ENCODE assay signal across 8 mouse cellular contexts in genomic region chr5:65537420-65538071, GRCm38 (mm10). TPM values are rescaled to one million over a fixed set of nuclear protein-coding genes. Genes with fewer than 3 reads are reported as not detected.
DNase-seq lines count a peak whose midpoint lies in the region; ATAC-seq and TF ChIP-seq lines count a peak whose summit lies in the region.

No protein-coding gene starts in this region.

- peak overlapping the region; percentile 97 for H3K4me3 ChIP-seq in bone marrow macrophage, adult 2 months (ENCODE audit: insufficient read depth, low read length)
- H3K4me3 ChIP-seq in forebrain, embryonic 16.5 days (replicated peaks; ENCODE audit: low read length): peak overlapping the region; percentile 96
- peak overlapping the region; percentile 93 for H3K4me3 ChIP-seq in lung, postnatal 0 days (ENCODE audit: low read depth, low read length)

- peak overlapping the region; percentile 77 for H3K4me2 ChIP-seq in forebrain, embryonic 16.5 days (ENCODE audit: low read length)
- peak overlapping the region; percentile 76 for H3K4me2 ChIP-seq in lung, postnatal 0 days (replicated peaks; ENCODE audit: low read depth, low read length)

- no peak for TF ChIP-seq POLR2A in bone marrow macrophage, adult 2 months (IDR thresholded peaks at IDR 0.05; ENCODE audit: borderline replicate concordance, low read depth, low read length)

- no peak for TF ChIP-seq CTCF in bone marrow macrophage, adult 2 months (IDR thresholded peaks at IDR 0.05; ENCODE audit: low read depth, low read length)
- no peak for TF ChIP-seq CTCF in lung, postnatal 0 days (IDR thresholded peaks at IDR 0.05)

- peak; percentile 61 to 84 for DNase-seq in spleen, postnatal 4 days (ENCODE audit: low spot score in 2 of 2)
- DNase-seq in spleen, adult 18-20 months: no peak
- DNase-seq in kidney, postnatal 10 days: peak; percentile 74
- peak; percentile 85 for DNase-seq in lung, postnatal 0 days (ENCODE audit: low spot score)
- no peak for DNase-seq in cerebellum, adult 11-12 months

- no peaks in the 10 kb centered on the region for H3K27me3 ChIP-seq in forebrain, embryonic 16.5 days (replicated peaks; ENCODE audit: control insufficient read depth, insufficient read depth, low read length)
- no peaks in the 10 kb centered on the region for H3K27me3 ChIP-seq in lung, postnatal 0 days (replicated peaks; ENCODE audit: insufficient read depth, low read length)

- TF ChIP-seq EP300 in lung, postnatal 0 days (IDR thresholded peaks at IDR 0.05): no peak

- peak; percentile 61 for ATAC-seq in forebrain, embryonic 16.5 days
- ATAC-seq in lung, postnatal 0 days: peak; percentile 69
- peak; percentile 10; the same call in 1 of the 2 replicates for ATAC-seq in neutrophil, adult 5-6 weeks (ENCODE audit: extremely low read depth, insufficient number of reproducible peaks, low FRiP score, poor library complexity, severe bottlenecking)

- peak overlapping the region; percentile 85 for H3K27ac ChIP-seq in bone marrow macrophage, adult 2 months (ENCODE audit: insufficient read depth, low read depth, low read length)
- peak overlapping the region; percentile 98 for H3K27ac ChIP-seq in forebrain, embryonic 16.5 days (ENCODE audit: low read length)
- peak overlapping the region; percentile 99 for H3K27ac ChIP-seq in lung, postnatal 0 days (ENCODE audit: low read length)

- WGBS in forebrain, embryonic 16.5 days: under 1% methylated on average over 50 of the region's 59 CpGs
- under 1% methylated on average over 29 of the region's 59 CpGs for WGBS in lung, postnatal 0 days

- H3K36me3 ChIP-seq in forebrain, embryonic 16.5 days (ENCODE audit: control insufficient read depth, insufficient read depth): no peaks in the 10 kb centered on the region
- no peaks in the 10 kb centered on the region for H3K36me3 ChIP-seq in lung, postnatal 0 days (ENCODE audit: insufficient read depth, low read length)

- H3K4me1 ChIP-seq in bone marrow macrophage, adult 2 months (ENCODE audit: control insufficient read depth, insufficient read depth, low read length): peaks cover 5% of the 10 kb centered on the region
- H3K4me1 ChIP-seq in forebrain, embryonic 16.5 days (replicated peaks; ENCODE audit: control insufficient read depth, insufficient read depth, low read length): peaks cover 11% of the 10 kb centered on the region
- H3K4me1 ChIP-seq in lung, postnatal 0 days (ENCODE audit: insufficient read depth, low read depth, low read length): peaks cover 3% of the 10 kb centered on the region; the same call in 1 of the 2 replicates

- peak overlapping the region; percentile 98 for H3K9ac ChIP-seq in forebrain, embryonic 16.5 days (replicated peaks; ENCODE audit: low read depth, low read length)
- H3K9ac ChIP-seq in lung, postnatal 0 days (replicated peaks; ENCODE audit: low read depth): peak overlapping the region; percentile 89

- H3K9me3 ChIP-seq in forebrain, embryonic 16.5 days (ENCODE audit: control insufficient read depth, low read length): no peaks in the 10 kb centered on the region
- H3K9me3 ChIP-seq in lung, postnatal 0 days (ENCODE audit: low read length): no peaks in the 10 kb centered on the region

RNA-seq across cellular contexts. Expression of gene Ube2k, which starts 0.5 kb away (rescaled TPM):
- 127 and 130 TPM in 2 replicates for polyA plus RNA-seq in bone marrow macrophage, adult 2 months (2012; ENCODE audit: insufficient read depth, insufficient read length, missing spikeins)
- polyA plus RNA-seq in forebrain, embryonic 16.5 days (2015; fragmentation: Nextera tagmentation; extraction: Ambion mirVana): 188 and 191 TPM in 2 replicates
- polyA plus RNA-seq in lung, postnatal 0 days (2015; fragmentation: Nextera tagmentation; extraction: Ambion mirVana): 99.8 and 102 TPM in 2 replicates
- 42.8 and 43.2 TPM in 2 replicates for total RNA-seq in neutrophil, adult 5-6 weeks (2017)

RNA-seq across cellular contexts. Expression of gene Smim14, which starts 0.6 kb away (rescaled TPM):
- 232 and 266 TPM in 2 replicates for polyA plus RNA-seq in bone marrow macrophage, adult 2 months (2012; ENCODE audit: insufficient read depth, insufficient read length, missing spikeins)
- polyA plus RNA-seq in forebrain, embryonic 16.5 days (2015; fragmentation: Nextera tagmentation; extraction: Ambion mirVana): 174 and 198 TPM in 2 replicates
- polyA plus RNA-seq in lung, postnatal 0 days (2015; fragmentation: Nextera tagmentation; extraction: Ambion mirVana): 249 and 251 TPM in 2 replicates
- total RNA-seq in neutrophil, adult 5-6 weeks (2017): 293 and 297 TPM in 2 replicates

RNA-seq across cellular contexts. Expression of gene Gm43552, which starts 44.9 kb away (rescaled TPM):
- not detected in 2 replicates for polyA plus RNA-seq in bone marrow macrophage, adult 2 months (2012; ENCODE audit: insufficient read depth, insufficient read length, missing spikeins)
- not detected in 2 replicates for polyA plus RNA-seq in forebrain, embryonic 16.5 days (2015; fragmentation: Nextera tagmentation; extraction: Ambion mirVana)
- polyA plus RNA-seq in lung, postnatal 0 days (2015; fragmentation: Nextera tagmentation; extraction: Ambion mirVana): not detected in 2 replicates
- total RNA-seq in neutrophil, adult 5-6 weeks (2017): not detected in 2 replicates

Comparison
In these comparisons a context has a peak if more than half of its experiments do, and no peak if none do; other contexts are left out.
1. DNase-seq: peak in spleen, postnatal 4 days (2 of 2), kidney, postnatal 10 days (single experiment) and lung, postnatal 0 days (single experiment); none in spleen, adult 18-20 months (0 of 2) and cerebellum, adult 11-12 months (single experiment).
2. ATAC-seq: peak in every context shown above with its lines; median percentile 69 in lung, postnatal 0 days; 61 in forebrain, embryonic 16.5 days; 10 in neutrophil, adult 5-6 weeks.
3. Peak in every context shown above with its lines, with median percentiles within 50 percentile points of each other: H3K27ac ChIP-seq and H3K4me3 ChIP-seq.